Mouse (Mus musculus): ENCODE data around the gene Dennd5a.
A peak's percentile ranks its signal among the peaks of the same experiment; 100 is the strongest.

Gene Dennd5a

GRCm38 (mm10) chr7:109962596-109962995, 2.3 kb upstream of the Dennd5a start:
- no peak for DNase-seq

- DNase-seq = no peak
These were observed 1.3 kb upstream of the Dennd5a start for GRCm38 (mm10) chr7:109961570-109961969.

GRCm38 (mm10) chr7:109960613-109961154, 414 bp upstream of the Dennd5a start:
- no peak for DNase-seq

- no peak for DNase-seq
These were observed 1.2 kb downstream of the Dennd5a start for GRCm38 (mm10) chr7:109958843-109959715.

- no peak for DNase-seq
These were observed 2.1 kb downstream of the Dennd5a start for GRCm38 (mm10) chr7:109957996-109958789.

- no peak for DNase-seq
These were observed 5.5 kb downstream of the Dennd5a start for GRCm38 (mm10) chr7:109954622-109955401.

- no peak for DNase-seq
These were observed 9.0 kb downstream of the Dennd5a start for GRCm38 (mm10) chr7:109951297-109951696.

GRCm38 (mm10) chr7:109944421-109945034, 15.7 kb downstream of the Dennd5a start:
- DNase-seq = no peak

GRCm38 (mm10) chr7:109929628-109930027, 30.6 kb downstream of the Dennd5a start:
- no peak for DNase-seq

- DNase-seq = no peak
These were observed 31.9 kb downstream of the Dennd5a start for GRCm38 (mm10) chr7:109928365-109928764.

GRCm38 (mm10) chr7:109924965-109925364, 35.3 kb downstream of the Dennd5a start:
- peak in 1 of 2 experiments; percentile 28 for DNase-seq

- DNase-seq = no peak
These were observed 37.4 kb downstream of the Dennd5a start for GRCm38 (mm10) chr7:109922889-109923288.

- no peak for DNase-seq
These were observed 54.1 kb downstream of the Dennd5a start for GRCm38 (mm10) chr7:109906165-109906564.

- no peak for DNase-seq
These were observed 59.3 kb downstream of the Dennd5a start for GRCm38 (mm10) chr7:109900921-109901320.

- no peak for DNase-seq
These were observed 61.4 kb downstream of the Dennd5a start for GRCm38 (mm10) chr7:109898911-109899310.

GRCm38 (mm10) chr7:109892530-109892929, 67.7 kb downstream of the Dennd5a start:
- peak; percentile 68 to 80 for DNase-seq

- DNase-seq = peak; percentile 11 to 63
These were observed 68.5 kb downstream of the Dennd5a start for GRCm38 (mm10) chr7:109891786-109892185.

- DNase-seq = no peak
These were observed 70.0 kb downstream of the Dennd5a start for GRCm38 (mm10) chr7:109890256-109890655.

GRCm38 (mm10) chr7:109889300-109889699, 71.0 kb downstream of the Dennd5a start:
- no peak for DNase-seq

- no peak for DNase-seq
These were observed 74.0 kb downstream of the Dennd5a start for GRCm38 (mm10) chr7:109886249-109886648.

GRCm38 (mm10) chr7:109882574-109882973, 77.7 kb downstream of the Dennd5a start:
- no peak for DNase-seq

- DNase-seq = no peak
These were observed 78.6 kb downstream of the Dennd5a start for GRCm38 (mm10) chr7:109881561-109882099.

All from lung, postnatal 4 days (tissue).